Mouse (Mus musculus) lung, postnatal 0 days (tissue): Measurements from ENCODE around the gene Olfr1431.
"Not testable (repeated sequence)": the region's sequence is repeated elsewhere in the genome, so short reads cannot be mapped to it uniquely, and the experiment has no call there.

Experiments used
- CTCF ChIP-seq: IDR thresholded peaks from 2 replicates; pipeline ENCODE4 v1.5.1; 2016; ENCODE audit warnings: antibody characterized with exemption, mild to moderate bottlenecking
- EP300 ChIP-seq: IDR thresholded peaks from 2 replicates; pipeline ENCODE4 v1.6.1; 2016; ENCODE audit warnings: antibody characterized with exemption, mild to moderate bottlenecking, control low read depth

DNA sequence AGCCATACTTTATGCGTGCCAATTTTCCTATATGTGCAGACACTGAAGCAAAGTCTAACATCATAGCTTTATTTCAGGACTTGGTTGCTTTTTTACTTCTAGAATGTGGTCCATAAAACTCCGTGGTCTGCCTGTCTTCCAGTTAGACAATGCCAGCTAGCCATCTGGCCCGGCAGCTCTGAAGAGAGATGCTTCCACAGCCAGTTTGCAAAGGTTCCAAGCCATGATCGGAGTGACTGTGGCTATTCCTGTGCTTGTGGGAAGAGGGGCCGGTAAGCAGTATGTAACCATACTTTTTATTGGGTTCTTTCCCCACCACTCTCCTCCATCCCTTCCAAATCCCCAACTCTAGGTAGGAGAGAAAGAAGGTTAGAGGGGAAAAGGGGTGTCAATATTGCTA is 25.0 kb upstream of the Olfr1431 start:
- TF ChIP-seq CTCF, EP300: not testable (repeated sequence)
